Mouse (Mus musculus): ENCODE measurements at regions not wholly inside any gene's neighbourhood (a gene's known extent, or its start where the extent isn't known, plus 50 kb on each side); places are given as distances from the start of the nearest gene placed in this dataset.

DNA sequence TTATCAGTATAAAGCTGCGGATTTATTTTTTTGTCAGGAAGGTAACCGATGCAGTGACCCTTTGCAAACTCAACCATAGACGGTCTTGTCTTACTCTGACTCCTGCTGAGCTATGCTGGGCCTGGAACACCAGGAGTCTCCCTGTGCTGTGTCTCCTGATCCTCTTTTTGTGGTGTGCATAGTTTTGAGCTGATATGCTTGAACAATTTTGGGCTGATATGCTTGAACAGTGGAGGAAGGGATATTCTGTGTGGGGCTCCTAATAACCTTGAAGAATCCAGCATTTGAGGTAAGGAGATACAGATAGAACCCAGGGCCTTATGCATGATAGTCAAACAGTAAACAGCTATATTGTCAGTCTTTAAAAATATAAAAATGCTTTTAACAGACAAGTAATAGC is 211.2 kb upstream of the Arpp21 start:
- no peak for ATAC-seq (replicated peaks in 1 of 2; ENCODE audit: insufficient read depth in 1 of 2, low FRiP score in 2 of 2, low TSS enrichment in 1 of 2, low read depth in 1 of 2, poor library complexity in 2 of 2, severe bottlenecking in 2 of 2)

DNA sequence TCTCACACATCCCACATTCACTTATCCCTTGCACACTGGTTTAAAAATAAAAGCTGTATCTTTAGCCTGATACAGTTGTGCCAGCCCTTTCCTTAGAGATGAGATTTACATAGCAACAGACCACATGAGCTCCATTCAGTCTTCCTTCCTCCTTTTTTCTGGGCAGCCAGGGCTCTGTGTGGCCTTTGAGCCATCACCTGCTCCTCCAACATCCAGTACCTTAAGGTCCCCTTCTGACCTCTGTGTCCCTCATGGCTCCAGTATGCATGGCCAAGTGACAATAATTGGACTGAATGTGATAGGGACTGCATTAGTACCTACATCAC is 210.3 kb upstream of the Arpp21 start:
- ATAC-seq (replicated peaks in 1 of 2; ENCODE audit: insufficient read depth in 1 of 2, low FRiP score in 2 of 2, low TSS enrichment in 1 of 2, low read depth in 1 of 2, poor library complexity in 2 of 2, severe bottlenecking in 2 of 2): peak; percentile 87 to 90

DNA sequence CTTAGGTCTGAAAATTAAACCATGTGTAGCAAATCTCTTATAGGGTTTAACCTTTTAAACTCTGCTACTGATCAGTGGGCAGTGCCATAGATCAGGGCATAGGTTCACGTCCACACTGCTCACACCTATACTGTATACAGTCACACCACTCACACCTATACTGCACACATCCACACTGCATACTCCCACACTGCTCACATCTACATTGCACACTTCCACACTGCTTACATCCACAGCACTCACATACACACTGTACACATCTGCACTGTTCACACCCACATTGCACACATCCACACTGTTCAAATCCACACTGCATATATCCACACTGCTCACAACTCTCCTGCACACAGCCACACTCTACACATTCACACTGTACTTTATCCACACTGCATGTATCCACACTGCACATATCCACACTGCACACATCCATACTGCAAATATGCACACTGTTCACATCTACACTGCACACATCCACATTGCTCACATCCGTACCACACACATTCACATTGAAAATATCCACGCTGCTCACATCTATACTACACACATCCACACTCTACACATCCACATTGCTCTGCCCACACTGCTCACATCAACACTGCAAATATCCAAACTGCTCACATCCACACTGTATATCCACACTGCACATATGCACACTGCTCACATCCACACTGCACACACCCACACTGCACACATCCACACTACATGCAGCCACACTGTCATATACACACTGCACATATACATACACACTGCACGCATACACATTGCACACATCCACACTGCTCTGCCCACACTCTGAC is 209.7 kb upstream of the Arpp21 start:
- ATAC-seq (replicated peaks in 1 of 2; ENCODE audit: insufficient read depth in 1 of 2, low FRiP score in 2 of 2, low TSS enrichment in 1 of 2, low read depth in 1 of 2, poor library complexity in 2 of 2, severe bottlenecking in 2 of 2): peak in 1 of 2 experiments; percentile 10; a peak in 3 of 4 replicates

DNA sequence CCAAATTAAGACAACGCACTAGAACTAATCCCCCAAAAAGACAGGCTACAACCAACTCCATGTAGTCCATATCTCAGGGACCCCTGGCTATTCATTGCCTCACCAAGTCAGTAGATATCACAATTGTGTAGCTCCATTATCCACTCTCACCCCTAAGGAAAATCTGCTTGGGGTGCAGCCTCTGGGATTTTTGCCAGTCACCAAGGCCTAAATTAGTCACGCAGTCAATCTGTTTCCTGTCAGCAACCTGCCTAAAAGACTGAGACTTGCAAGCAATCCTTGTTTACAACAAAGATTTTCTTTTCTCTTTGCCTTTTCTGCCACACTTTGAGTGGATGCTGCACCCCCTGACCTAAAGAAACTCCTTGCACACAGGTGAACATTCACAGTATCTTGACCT is 208.5 kb upstream of the Arpp21 start:
- peak; percentile 29 to 30; a peak in 1 of 4 replicates for ATAC-seq (replicated peaks in 1 of 2; ENCODE audit: insufficient read depth in 1 of 2, low FRiP score in 2 of 2, low TSS enrichment in 1 of 2, low read depth in 1 of 2, poor library complexity in 2 of 2, severe bottlenecking in 2 of 2)

DNA sequence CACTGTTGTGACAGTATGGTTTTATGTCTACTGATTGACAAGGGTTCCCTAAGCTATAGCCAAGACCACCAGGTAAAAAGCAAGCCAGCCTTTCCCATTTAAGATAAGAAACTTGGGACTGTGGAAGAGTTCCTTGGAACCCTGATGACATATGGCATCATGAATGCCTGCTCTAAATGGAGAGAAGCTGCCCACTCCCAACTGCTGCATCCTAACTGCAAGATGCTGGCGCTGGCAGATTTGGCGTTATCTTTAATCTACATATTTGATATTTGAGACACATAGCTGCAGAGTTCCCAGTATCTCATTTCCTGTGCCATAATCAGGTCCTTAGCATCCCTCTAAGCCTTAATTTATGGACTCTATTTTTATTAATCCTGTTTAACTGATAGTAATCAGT is 200.4 kb upstream of the Arpp21 start:
- ATAC-seq (replicated peaks in 1 of 2; ENCODE audit: insufficient read depth in 1 of 2, low FRiP score in 2 of 2, low TSS enrichment in 1 of 2, low read depth in 1 of 2, poor library complexity in 2 of 2, severe bottlenecking in 2 of 2): no peak

DNA sequence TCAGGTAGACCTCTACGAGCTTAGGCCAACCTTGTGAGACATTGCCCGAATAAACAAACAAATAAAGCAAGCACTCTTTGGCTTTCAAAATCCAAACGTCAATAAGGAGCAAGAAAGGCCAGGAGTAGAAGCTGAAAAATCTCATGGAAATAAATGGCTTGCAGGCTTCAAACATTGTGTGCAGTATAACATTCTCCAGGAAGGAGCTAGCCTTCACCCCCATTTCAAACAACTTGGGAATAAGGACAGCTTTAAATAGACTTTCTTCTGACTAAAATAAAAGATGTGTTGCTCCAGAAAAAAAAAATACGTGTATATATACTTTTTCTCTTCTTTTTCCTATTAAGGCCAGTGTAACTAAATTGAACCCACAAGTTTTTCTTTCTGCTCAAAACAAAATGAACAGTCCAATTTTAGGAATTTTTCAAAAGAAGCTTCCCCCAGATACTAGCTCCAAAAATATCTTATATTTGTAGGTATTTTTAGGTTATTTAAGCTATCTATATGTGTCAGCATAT is 196.2 kb upstream of the Arpp21 start:
- ATAC-seq (replicated peaks in 1 of 2; ENCODE audit: insufficient read depth in 1 of 2, low FRiP score in 2 of 2, low TSS enrichment in 1 of 2, low read depth in 1 of 2, poor library complexity in 2 of 2, severe bottlenecking in 2 of 2): no peak

DNA sequence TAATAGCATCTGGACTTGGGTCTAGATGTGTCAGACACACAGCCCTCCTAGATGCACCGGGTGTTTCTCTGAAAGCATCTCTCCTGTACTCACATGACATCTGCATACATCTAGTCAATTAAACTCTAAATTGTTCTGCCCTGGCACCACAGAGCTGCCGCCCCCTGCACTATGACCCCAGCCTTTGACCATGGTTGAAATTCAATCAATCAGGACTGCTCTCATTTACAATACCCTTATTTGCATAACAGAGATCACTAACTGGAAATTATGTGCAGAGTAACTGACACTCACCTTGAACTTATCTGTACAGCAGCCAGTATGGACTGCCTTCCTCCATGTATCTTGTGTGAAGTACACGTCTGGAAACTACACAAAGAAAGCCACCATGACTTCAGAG is 193.5 kb upstream of the Arpp21 start:
- ATAC-seq (replicated peaks in 1 of 2; ENCODE audit: insufficient read depth in 1 of 2, low FRiP score in 2 of 2, low TSS enrichment in 1 of 2, low read depth in 1 of 2, poor library complexity in 2 of 2, severe bottlenecking in 2 of 2): no peak

DNA sequence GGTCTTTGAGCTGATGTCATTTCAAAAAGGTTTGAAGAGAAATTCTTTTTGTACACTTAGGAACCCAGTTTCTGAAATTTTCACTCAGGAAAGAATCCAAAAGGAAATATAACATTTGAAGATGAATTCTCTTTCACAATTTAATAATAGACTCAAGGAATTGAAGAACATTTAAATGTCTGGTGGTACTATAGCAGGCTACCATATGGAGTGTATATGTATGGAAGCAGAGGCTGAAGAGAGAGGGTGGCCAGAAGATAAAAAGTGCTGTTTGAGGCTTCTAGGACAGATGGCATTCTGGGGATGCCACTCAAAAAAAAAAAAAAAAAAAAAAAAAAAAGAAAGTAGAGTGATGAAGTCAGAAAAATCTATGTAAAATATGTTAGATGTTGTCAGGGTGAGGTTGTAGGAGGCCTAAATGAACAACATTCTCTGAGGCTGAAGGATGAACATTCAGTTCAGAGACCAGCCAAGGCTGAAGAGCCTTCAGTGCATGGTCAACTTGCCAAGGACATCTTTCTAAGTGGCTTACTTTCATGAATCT is 170.1 kb upstream of the Arpp21 start:
- ATAC-seq (replicated peaks in 1 of 2; ENCODE audit: insufficient read depth in 1 of 2, low FRiP score in 2 of 2, low TSS enrichment in 1 of 2, low read depth in 1 of 2, poor library complexity in 2 of 2, severe bottlenecking in 2 of 2): no peak

DNA sequence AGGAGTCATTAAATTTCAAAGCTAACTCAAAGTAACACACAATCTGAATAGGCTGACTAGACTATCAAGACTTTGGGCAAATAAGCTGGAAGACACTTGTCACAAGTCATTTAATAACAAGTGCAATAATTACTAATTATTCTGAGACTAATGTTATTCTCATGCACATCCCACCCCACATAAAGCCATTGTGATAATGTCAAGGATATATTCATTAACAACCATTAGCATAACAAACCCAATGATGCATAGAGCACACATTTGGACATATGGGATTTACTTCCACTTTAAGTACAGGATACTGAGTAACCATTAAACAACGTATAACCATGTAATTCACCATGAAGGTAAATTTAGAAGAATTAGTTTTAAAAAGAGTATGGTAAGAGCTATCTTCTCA is 135.0 kb upstream of the Arpp21 start:
- ATAC-seq (replicated peaks in 1 of 2; ENCODE audit: insufficient read depth in 1 of 2, low FRiP score in 2 of 2, low TSS enrichment in 1 of 2, low read depth in 1 of 2, poor library complexity in 2 of 2, severe bottlenecking in 2 of 2): no peak

DNA sequence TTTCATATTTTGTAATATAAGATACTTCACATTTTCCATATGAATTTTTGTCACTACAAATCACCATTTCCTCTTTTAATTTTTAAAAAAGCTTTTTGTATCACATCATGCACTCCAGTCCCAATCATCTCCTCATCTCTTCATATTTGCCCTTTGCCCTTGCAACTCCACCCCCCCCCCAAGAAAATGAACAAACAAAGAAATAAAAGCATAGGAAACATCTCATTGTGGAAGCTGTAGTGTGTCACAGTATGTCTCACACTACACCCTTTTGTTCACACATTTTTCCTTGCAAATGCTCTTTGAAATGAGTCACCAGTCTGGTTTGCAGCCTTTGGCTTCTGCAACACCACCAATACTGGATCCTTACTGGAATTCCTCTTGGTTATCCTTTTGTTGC is 131.6 kb upstream of the Arpp21 start:
- ATAC-seq (replicated peaks in 1 of 2; ENCODE audit: insufficient read depth in 1 of 2, low FRiP score in 2 of 2, low TSS enrichment in 1 of 2, low read depth in 1 of 2, poor library complexity in 2 of 2, severe bottlenecking in 2 of 2): no peak

DNA sequence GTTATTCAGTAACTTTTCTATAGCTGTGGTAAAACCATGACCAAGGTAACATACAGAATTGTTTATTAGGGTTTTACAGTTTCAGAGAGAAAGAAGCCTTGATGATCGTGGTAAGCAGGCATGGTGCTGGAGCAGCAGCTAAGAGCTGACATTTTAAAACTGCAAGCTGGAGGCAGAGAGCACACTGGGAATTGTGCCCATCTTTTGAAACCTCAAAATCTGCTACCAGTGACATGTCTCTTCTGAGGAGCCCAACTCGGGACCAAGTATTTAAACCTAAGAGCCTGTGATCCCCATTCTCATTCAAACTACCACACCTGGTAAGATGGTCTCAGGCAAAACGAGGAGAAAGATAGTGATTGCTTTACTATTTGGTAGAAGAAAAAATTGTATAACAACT is 125.6 kb upstream of the Arpp21 start:
- ATAC-seq (replicated peaks in 1 of 2; ENCODE audit: insufficient read depth in 1 of 2, low FRiP score in 2 of 2, low TSS enrichment in 1 of 2, low read depth in 1 of 2, poor library complexity in 2 of 2, severe bottlenecking in 2 of 2): no peak

DNA sequence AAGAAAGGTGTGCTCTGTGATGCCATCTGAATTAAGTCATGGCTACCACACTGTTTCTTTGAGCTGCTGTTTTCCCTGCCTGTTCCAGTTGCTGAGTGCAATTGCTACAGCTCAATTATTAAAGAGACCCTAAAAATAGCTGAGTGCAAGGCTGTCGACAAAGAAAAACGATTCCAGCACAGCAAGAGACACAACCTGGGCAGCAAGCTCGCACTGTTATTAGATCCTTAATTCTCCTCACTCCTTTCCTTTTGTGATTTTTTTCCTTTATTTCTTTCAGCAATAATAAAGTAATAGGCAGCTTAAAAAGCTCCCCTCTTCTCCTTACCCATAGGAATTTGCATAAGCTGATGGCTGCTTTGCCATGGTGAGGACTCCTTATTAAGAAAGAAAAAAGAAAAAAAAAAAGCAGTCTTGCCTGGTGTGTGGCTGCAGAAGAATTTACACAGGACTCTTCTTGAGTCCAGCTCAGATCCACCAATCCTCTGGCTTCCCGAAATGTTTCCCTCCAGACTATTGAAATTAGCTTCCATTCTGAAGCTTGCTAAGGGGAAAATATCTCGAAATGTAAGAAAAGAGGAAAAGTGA is 123.1 kb upstream of the Arpp21 start:
- ATAC-seq (replicated peaks in 1 of 2; ENCODE audit: insufficient read depth in 1 of 2, low FRiP score in 2 of 2, low TSS enrichment in 1 of 2, low read depth in 1 of 2, poor library complexity in 2 of 2, severe bottlenecking in 2 of 2): no peak

DNA sequence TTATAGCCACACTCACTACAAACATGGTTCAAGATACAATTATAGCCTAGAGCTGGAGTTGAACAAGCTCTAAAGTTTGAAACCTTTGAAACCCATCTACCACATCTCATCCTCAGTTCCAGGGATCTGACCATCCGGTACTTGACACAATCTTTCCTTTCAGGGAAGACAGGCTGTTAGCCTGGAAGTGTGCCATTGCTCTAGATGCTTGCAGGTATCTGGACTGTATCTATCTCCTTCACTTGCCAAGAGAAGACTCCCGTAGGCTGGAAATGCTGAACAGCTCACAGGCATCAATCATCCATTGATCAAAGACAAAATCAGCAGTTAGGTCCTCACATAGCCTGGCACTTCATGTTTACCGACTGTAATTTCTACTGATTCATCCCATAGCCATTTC is 117.5 kb upstream of the Arpp21 start:
- ATAC-seq (replicated peaks in 1 of 2; ENCODE audit: insufficient read depth in 1 of 2, low FRiP score in 2 of 2, low TSS enrichment in 1 of 2, low read depth in 1 of 2, poor library complexity in 2 of 2, severe bottlenecking in 2 of 2): no peak

DNA sequence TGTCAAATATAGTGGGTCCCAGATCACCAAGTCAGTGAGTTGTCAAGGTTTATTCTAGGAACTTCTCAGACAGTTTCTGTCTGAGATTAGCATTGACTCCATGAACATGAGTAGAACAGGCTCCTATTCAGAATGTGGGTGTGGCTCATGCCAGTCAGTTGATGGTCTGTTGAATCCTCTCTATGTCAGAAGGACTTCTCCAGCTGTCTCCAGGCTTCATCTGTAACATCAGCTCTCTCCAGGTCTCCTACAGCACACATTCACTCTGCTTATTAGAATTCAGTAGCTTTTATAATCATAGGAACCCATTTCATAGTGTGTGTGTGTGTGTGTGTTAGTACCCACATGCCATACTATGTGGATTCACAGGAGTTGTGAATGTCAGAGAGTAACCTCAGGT is 113.2 kb upstream of the Arpp21 start:
- ATAC-seq (replicated peaks in 1 of 2; ENCODE audit: insufficient read depth in 1 of 2, low FRiP score in 2 of 2, low TSS enrichment in 1 of 2, low read depth in 1 of 2, poor library complexity in 2 of 2, severe bottlenecking in 2 of 2): no peak

DNA sequence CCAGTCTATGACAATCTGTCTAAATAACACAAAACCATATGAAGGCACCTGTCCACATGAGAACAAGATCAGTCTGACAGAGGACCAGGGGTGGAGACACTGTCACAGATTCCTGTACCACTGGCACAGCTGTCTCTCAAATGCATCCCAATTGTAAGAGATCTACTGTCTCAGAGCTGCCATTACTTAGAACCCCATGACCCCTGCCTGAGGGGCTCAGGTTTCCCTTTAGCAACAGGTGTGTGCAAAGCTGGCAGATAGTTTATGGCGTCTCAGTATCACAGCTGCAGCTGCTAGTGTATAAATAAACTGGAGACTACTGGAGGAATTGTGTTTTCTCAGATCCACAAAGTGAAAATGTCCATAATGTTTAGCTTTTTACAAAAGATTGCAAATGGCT is 109.1 kb upstream of the Arpp21 start:
- no peak for ATAC-seq (replicated peaks in 1 of 2; ENCODE audit: insufficient read depth in 1 of 2, low FRiP score in 2 of 2, low TSS enrichment in 1 of 2, low read depth in 1 of 2, poor library complexity in 2 of 2, severe bottlenecking in 2 of 2)

DNA sequence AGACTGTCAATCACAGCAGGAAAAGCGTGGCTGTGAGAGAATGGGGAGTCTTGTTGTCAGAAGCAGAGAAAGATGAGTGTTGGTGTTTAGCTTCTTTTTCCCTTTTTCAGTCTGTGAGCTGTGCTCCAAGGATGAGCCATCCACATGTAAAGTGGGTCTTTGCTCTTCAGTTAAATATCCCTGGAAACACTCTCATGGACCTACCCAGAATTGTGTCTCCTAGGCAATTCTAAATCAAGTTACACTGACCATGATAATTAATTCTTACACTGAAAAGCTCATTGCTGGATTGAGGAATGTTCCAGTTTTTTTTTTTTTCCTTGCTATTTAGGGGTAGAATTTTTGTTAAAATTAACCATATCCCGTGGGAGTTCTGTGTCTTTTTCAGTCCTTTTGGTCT is 104.6 kb upstream of the Arpp21 start:
- ATAC-seq (replicated peaks in 1 of 2; ENCODE audit: insufficient read depth in 1 of 2, low FRiP score in 2 of 2, low TSS enrichment in 1 of 2, low read depth in 1 of 2, poor library complexity in 2 of 2, severe bottlenecking in 2 of 2): no peak

DNA sequence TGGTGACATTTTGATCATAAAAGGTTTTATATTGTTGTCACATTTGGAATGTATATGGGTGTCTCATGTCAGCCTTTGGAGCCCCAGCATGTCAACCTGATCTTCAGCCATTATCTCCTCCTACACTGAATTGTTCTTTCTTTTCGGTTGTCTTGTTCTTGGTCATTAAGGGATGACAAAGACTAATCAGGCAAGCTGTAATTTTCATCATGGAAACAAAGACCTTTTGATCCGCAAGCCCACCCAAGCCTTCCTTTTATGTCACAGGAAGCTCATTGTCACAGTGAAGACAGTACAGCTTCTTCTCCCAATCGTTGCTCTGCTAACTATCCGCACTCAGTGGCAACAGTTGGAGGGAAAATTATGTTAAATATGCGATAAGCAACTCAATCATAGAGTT is 84.3 kb upstream of the Arpp21 start:
- ATAC-seq (replicated peaks in 1 of 2; ENCODE audit: insufficient read depth in 1 of 2, low FRiP score in 2 of 2, low TSS enrichment in 1 of 2, low read depth in 1 of 2, poor library complexity in 2 of 2, severe bottlenecking in 2 of 2): no peak

DNA sequence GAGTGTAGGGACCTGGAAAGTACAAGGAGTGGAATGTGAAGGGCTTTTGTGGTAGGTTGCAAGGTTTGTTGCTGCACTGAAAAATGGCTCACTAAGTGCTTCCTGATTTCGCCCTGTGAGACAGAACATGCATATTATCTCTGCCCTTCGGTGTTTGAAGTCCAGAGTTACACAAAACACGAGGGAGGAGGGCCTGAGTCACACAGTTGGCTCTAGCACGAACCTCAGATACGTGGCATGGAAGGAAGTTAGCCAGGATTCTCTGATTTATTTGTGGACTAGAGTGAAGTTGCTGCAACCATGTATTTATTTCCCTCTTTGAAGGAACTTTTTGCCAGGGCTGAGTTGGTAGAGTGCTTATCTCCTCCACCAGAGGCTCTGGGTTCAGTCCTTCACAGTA is 73.2 kb upstream of the Arpp21 start:
- no peak for ATAC-seq (replicated peaks in 1 of 2; ENCODE audit: insufficient read depth in 1 of 2, low FRiP score in 2 of 2, low TSS enrichment in 1 of 2, low read depth in 1 of 2, poor library complexity in 2 of 2, severe bottlenecking in 2 of 2)

DNA sequence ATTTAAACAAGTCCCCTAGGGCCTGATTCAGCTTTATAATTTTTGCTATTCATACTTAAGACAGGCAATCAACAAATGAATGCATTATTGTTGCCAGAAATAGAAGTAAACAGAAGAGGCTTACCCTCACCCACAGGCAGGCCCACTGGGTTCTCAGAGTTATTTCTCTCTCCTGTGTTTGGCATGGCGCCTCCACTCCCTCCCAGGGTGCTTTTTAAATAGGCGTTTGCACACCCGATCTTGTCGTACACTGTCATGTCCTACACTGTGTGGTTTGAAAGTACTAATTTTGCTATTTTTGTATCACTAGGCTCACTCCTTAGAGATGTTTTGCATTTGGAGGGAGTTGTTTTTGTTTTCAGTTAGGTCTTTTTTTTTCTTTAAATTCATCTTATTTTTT is 72.1 kb upstream of the Arpp21 start:
- no peak for ATAC-seq (replicated peaks in 1 of 2; ENCODE audit: insufficient read depth in 1 of 2, low FRiP score in 2 of 2, low TSS enrichment in 1 of 2, low read depth in 1 of 2, poor library complexity in 2 of 2, severe bottlenecking in 2 of 2)
